Mouse (Mus musculus) thymus, postnatal 10 days (tissue): Measurements from ENCODE around the gene Il5.

Experiments used
- DNase-seq, 2 experiments: peaks; one replicate each; pipeline ENCODE4 v3.0.0; 2021; ENCODE audit warnings: low spot score in 2 of 2

The Il5 gene

GRCm38 (mm10) chr11:53770125-53770791 is 49.7 kb downstream of the Il5 start:
- DNase-seq: peak; percentile 65 to 66

- no peak for DNase-seq
These were observed 50.6 kb downstream of the Il5 start for GRCm38 (mm10) chr11:53771001-53771744.

GRCm38 (mm10) chr11:53772536-53772935 is 51.9 kb downstream of the Il5 start:
- no peak for DNase-seq

GRCm38 (mm10) chr11:53773087-53773486 is 52.5 kb downstream of the Il5 start, which contains the start of gene Gm17334:
TSS of gene Gm17334 (minus strand) at chr11:53773187.
- DNase-seq: no peak

GRCm38 (mm10) chr11:53773641-53774360 is 53.2 kb downstream of the Il5 start:
- DNase-seq: no peak
